Mouse (Mus musculus) embryonic facial prominence, embryonic 12.5 days (tissue): ENCODE results near the gene Gm11549. TPM values are rescaled to one million over a fixed set of nuclear protein-coding genes. Genes with fewer than 3 reads are reported as not detected.

Source experiments
- ATAC-seq: fragments of 200-750 bp; cut with Nextera tagmentation; 2 replicates; pipeline ENCODE4 v1.8.0; 2017; ENCODE audit not compliant: insufficient number of reproducible peaks, insufficient read depth, low FRiP score, low TSS enrichment
- H3K27ac ChIP-seq: fragments of 300-500 bp; sonication (generic); 2 replicates; pipeline ENCODE4 v1.5.1; 2016; ENCODE audit warnings: mild to moderate bottlenecking
- H3K27me3 ChIP-seq: fragments of 300-500 bp; sonication (generic); 2 replicates; pipeline ENCODE4 v1.6.1; 2016; ENCODE audit warnings: mild to moderate bottlenecking, moderate library complexity
- H3K36me3 ChIP-seq: fragments of 300-500 bp; sonication (generic); 2 replicates; pipeline ENCODE4 v1.6.1; 2016; ENCODE audit warnings: mild to moderate bottlenecking
- H3K4me1 ChIP-seq: fragments of 300-500 bp; sonication (generic); 2 replicates; pipeline ENCODE4 v1.6.1; 2016
- H3K4me2 ChIP-seq: fragments of 300-500 bp; sonication (generic); replicated peaks from 2 replicates; pipeline ENCODE4 v1.6.1; 2016; ENCODE audit warnings: mild to moderate bottlenecking, moderate library complexity
- H3K4me3 ChIP-seq: fragments of 300-500 bp; sonication (generic); 2 replicates; pipeline ENCODE4 v1.5.1; 2016; ENCODE audit warnings: mild to moderate bottlenecking
- H3K9ac ChIP-seq: fragments of 300-500 bp; sonication (generic); 2 replicates; pipeline ENCODE4 v1.6.1; 2016; ENCODE audit warnings: mild to moderate bottlenecking, moderate library complexity
- H3K9me3 ChIP-seq: fragments of 300-500 bp; sonication (generic); 2 replicates; pipeline ENCODE4 v1.6.1; 2016; ENCODE audit warnings: mild to moderate bottlenecking, moderate library complexity
- WGBS: fragments of 180-500 bp; shearing (Covaris S2); methylation state at CpG from one replicate; pipeline ENCODE4 v1.1.7; 2016; 5-methylcytosine and 5-hydroxymethylcytosine counted together
- polyA plus RNA-seq: library from polyadenylated mRNA; unstranded; fragments of >200 nt; fragmentation: Nextera tagmentation; extraction: Ambion mirVana; gene quantifications from 2 replicates; pipeline ENCODE4 v1.2.1, GENCODE M21; 2016

The Gm11549 gene
- polyA plus RNA-seq = 0.23 and 0.41 TPM in 2 replicates

- WGBS = under 1% methylated on average over 51 of the region's 51 CpGs
- H3K27me3 ChIP-seq = peaks cover 40% of the 10 kb centered on the region
- ATAC-seq = no peak
Measured at GRCm38 (mm10) chr3:36521073-36522060, at the start of gene Gm11549. Gene Gm11549, minus strand, starts transcription at chr3:36521813.

GRCm38 (mm10) chr3:36569836-36570235 lies 48.2 kb upstream of the Gm11549 start:
- H3K4me3 ChIP-seq = peak overlapping the region; percentile 92
- peak overlapping the region; percentile 80 for H3K4me2 ChIP-seq
- peaks cover 17% of the 10 kb centered on the region for H3K4me1 ChIP-seq
- no peak overlapping the region for H3K27ac ChIP-seq
- ATAC-seq = no peak
- no peaks in the 10 kb centered on the region for H3K27me3 ChIP-seq
- peaks cover 45% of the 10 kb centered on the region for H3K36me3 ChIP-seq
- H3K9ac ChIP-seq = peak overlapping the region; percentile 79; the same call in 1 of the 2 replicates
- H3K9me3 ChIP-seq = no peaks in the 10 kb centered on the region
- WGBS = 88% methylated on average over 5 of the region's 5 CpGs

More at GRCm38 (mm10) chr3:36521073-36522060, at the start of gene Gm11549:
- Histone ChIP-seq H3K9ac (peak within 1 kb of the TSS; percentile 47), H3K4me2 (peak within 1 kb of the TSS; percentile 93), H3K4me1 (peaks cover 6% of the 10 kb centered on the region; the same call in 1 of the 2 replicates), H3K27ac (no peak within 1 kb of the TSS), H3K4me3 (peak within 1 kb of the TSS; percentile 46), H3K9me3 (no peaks in the 10 kb centered on the region), H3K36me3 (no peaks in the 10 kb centered on the region)

DNA sequence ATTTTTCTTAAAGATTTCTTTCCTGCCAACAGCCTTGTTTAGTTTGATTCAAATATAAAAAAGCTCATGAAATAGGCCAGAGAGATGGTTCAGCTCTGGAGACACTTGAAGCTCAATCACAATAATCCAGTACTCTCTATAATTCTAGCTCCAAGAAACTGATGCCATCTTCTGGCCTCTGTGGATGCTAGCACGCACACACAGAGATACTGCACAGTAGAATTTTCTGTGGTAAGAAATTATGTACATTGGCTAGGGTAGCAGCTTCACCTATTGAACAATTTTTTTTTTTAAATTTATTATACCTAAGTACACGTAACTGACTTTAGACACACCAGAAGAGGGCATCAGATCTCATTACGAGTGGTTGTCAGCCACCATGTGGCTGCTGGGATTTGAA lies 42.1 kb upstream of the Gm11549 start:
- H3K4me3 ChIP-seq = no peak overlapping the region
- H3K4me1 ChIP-seq = no peaks in the 10 kb centered on the region
- H3K9me3 ChIP-seq = no peaks in the 10 kb centered on the region
- no peak overlapping the region for H3K9ac ChIP-seq
- no peaks in the 10 kb centered on the region for H3K27me3 ChIP-seq
- peaks cover 80% of the 10 kb centered on the region for H3K36me3 ChIP-seq
- no peak for ATAC-seq
- WGBS = 93% methylated on average over 3 of the region's 3 CpGs
- no peak overlapping the region for H3K4me2 ChIP-seq
- no peak overlapping the region for H3K27ac ChIP-seq

- Histone ChIP-seq H3K4me3 (no peak overlapping the region), H3K9me3 (no peaks in the 10 kb centered on the region), H3K36me3 (peaks cover 81% of the 10 kb centered on the region), H3K9ac (no peak overlapping the region), H3K27me3 (no peaks in the 10 kb centered on the region), H3K4me2 (no peak overlapping the region), H3K27ac (no peak overlapping the region), H3K4me1 (no peaks in the 10 kb centered on the region)
- 74% methylated on average over 4 of the region's 4 CpGs for WGBS
- ATAC-seq = no peak
Measured at GRCm38 (mm10) chr3:36559606-36560005, 38.0 kb upstream of the Gm11549 start.

- Histone ChIP-seq H3K4me3 (no peak overlapping the region), H3K9me3 (no peaks in the 10 kb centered on the region), H3K27me3 (no peaks in the 10 kb centered on the region), H3K27ac (no peak overlapping the region), H3K4me1 (peaks cover 5% of the 10 kb centered on the region; the same call in 1 of the 2 replicates), H3K9ac (no peak overlapping the region), H3K4me2 (no peak overlapping the region), H3K36me3 (peaks cover 70% of the 10 kb centered on the region)
- 80% methylated on average over 1 of the region's 1 CpGs for WGBS
- no peak for ATAC-seq
Measured at GRCm38 (mm10) chr3:36557601-36558000, 36.0 kb upstream of the Gm11549 start.

DNA sequence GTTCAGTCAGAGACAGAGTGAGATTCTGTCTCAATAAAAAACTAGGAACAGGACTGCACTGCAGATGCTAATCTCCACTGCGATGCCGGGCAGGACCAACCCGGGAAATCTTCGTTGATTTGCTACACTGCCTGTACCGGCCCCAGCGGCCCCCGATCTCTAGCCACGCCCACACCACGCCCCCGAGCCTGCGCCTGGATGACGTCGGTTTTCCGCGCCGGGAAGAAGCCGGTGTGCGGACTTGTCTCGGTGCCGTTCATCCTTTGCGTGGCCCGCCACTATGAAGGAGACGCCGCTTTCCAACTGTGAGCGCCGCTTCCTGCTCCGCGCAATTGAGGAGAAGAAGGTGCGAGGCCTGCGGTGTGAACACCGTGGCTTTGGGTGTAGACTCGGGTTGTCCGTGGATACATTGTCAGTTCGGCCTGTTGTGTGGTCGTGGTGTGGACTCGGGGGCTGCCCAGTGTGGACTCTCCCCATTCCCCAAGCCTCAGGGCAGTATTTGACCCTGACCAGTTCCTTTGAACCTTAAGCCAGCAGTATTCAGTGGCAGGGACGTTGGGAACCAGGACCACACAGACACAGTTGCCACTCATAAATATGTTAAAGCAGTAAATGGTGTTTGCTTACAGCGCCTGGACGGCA lies 30.9 kb upstream of the Gm11549 start, which contains the start of gene Exosc9:
TSS of gene Exosc9 (plus strand) at position 201 of the 642 bp plus-strand sequence.
- peaks cover 32% of the 10 kb centered on the region for H3K36me3 ChIP-seq
- WGBS = under 1% methylated on average over 39 of the region's 39 CpGs
- 0 out of 2 replicates have a peak within 1 kb of the TSS, but pooled peaks have one; percentile 31 for H3K27ac ChIP-seq

DNA sequence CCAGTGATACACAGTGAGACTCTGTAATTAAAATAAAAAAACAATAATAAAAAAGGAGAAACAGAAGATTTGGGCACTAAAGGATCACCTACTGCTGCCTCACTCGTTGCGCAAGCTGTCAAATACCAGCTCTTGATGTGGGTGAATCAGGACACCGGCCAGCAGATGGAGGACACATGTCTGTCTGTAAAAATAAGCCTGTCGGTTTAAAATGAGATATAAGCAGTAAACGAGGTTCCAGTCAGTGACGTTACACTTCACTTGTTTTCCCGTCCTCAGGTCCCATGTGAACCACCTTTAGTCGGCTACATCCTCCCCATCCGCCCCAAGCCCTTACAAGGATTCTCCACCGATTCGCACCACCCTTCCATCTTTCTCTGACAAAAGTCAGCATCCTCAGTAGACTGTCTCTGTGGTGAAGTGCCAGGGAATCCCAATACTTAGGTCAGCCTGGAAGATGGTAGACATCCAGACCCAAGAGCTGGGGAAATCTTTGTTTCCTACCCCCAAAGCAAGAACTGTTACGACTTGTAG lies 30.3 kb upstream of the Gm11549 start:
- Histone ChIP-seq H3K4me2 (peak overlapping the region; percentile 82), H3K9me3 (no peaks in the 10 kb centered on the region), H3K4me3 (peak overlapping the region; percentile 74), H3K27ac (0 out of 2 replicates have a peak overlapping the region, but pooled peaks have one; percentile 31), H3K27me3 (no peaks in the 10 kb centered on the region), H3K4me1 (peaks cover 11% of the 10 kb centered on the region; the same call in 1 of the 2 replicates), H3K9ac (peak overlapping the region; percentile 72), H3K36me3 (peaks cover 26% of the 10 kb centered on the region)
- ATAC-seq = no peak; the same call in 1 of the 2 replicates
- WGBS = 22% methylated on average over 12 of the region's 12 CpGs

More for the DNA sequence above, 30.9 kb upstream of the Gm11549 start, which contains the start of gene Exosc9:
- no peaks in the 10 kb centered on the region for H3K9me3 ChIP-seq
- peak; percentile 94 for ATAC-seq
- no peaks in the 10 kb centered on the region for H3K27me3 ChIP-seq
- peaks cover 11% of the 10 kb centered on the region; the same call in 1 of the 2 replicates for H3K4me1 ChIP-seq
- H3K9ac ChIP-seq = peak within 1 kb of the TSS; percentile 72
- peak within 1 kb of the TSS; percentile 74 for H3K4me3 ChIP-seq
- H3K4me2 ChIP-seq = peak within 1 kb of the TSS; percentile 82

GRCm38 (mm10) chr3:36551343-36551742 lies 29.7 kb upstream of the Gm11549 start:
- H3K27me3 ChIP-seq = no peaks in the 10 kb centered on the region
- peaks cover 11% of the 10 kb centered on the region; the same call in 1 of the 2 replicates for H3K4me1 ChIP-seq
- H3K4me2 ChIP-seq = peak overlapping the region; percentile 82
- no peak overlapping the region for H3K4me3 ChIP-seq
- H3K27ac ChIP-seq = no peak overlapping the region
- 36% methylated on average over 9 of the region's 9 CpGs for WGBS
- peaks cover 22% of the 10 kb centered on the region for H3K36me3 ChIP-seq
- no peaks in the 10 kb centered on the region for H3K9me3 ChIP-seq
- peak overlapping the region; percentile 72; the same call in 1 of the 2 replicates for H3K9ac ChIP-seq
- ATAC-seq = peak; percentile 23; the same call in 1 of the 2 replicates

- no peak overlapping the region for H3K9ac ChIP-seq
- no peaks in the 10 kb centered on the region for H3K4me1 ChIP-seq
- H3K9me3 ChIP-seq = no peaks in the 10 kb centered on the region
- no peak for ATAC-seq
- 79% methylated on average over 3 of the region's 3 CpGs for WGBS
- H3K4me2 ChIP-seq = no peak overlapping the region
- no peaks in the 10 kb centered on the region for H3K36me3 ChIP-seq
- H3K27ac ChIP-seq = no peak overlapping the region
- no peaks in the 10 kb centered on the region for H3K27me3 ChIP-seq
- H3K4me3 ChIP-seq = no peak overlapping the region
Measured at GRCm38 (mm10) chr3:36544961-36545360, 23.3 kb upstream of the Gm11549 start.

DNA sequence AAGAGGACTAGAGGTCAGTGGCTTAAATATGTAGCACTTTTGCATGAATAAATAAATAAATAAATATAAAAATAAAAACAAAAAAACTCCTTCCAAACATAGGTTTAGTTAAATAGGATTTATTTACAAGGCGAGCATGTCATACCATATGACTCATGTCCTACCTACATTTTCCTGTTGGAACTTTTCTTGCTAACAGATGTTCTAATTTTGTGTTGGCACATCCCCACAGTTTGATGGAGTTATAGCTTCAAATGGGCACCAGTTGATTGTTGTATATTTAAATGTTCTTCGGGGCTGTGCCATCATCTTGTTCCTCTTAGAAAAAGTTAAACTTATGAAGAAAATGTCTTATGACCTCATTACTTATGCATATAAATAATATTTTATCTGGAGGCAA lies 19.8 kb upstream of the Gm11549 start:
- WGBS = 78% methylated on average over 2 of the region's 2 CpGs
- no peak overlapping the region for H3K9ac ChIP-seq

GRCm38 (mm10) chr3:36540756-36541155 lies 19.1 kb upstream of the Gm11549 start:
- ATAC-seq = no peak
- H3K27me3 ChIP-seq = no peaks in the 10 kb centered on the region
- no peak overlapping the region for H3K4me3 ChIP-seq
- H3K36me3 ChIP-seq = no peaks in the 10 kb centered on the region
- H3K27ac ChIP-seq = no peak overlapping the region
- H3K4me1 ChIP-seq = no peaks in the 10 kb centered on the region
- H3K9me3 ChIP-seq = no peaks in the 10 kb centered on the region
- no peak overlapping the region for H3K4me2 ChIP-seq
- no peak overlapping the region for H3K9ac ChIP-seq
- 63% methylated on average over 2 of the region's 2 CpGs for WGBS

More for the DNA sequence above, 19.8 kb upstream of the Gm11549 start:
- H3K4me1 ChIP-seq = no peaks in the 10 kb centered on the region
- H3K4me3 ChIP-seq = no peak overlapping the region
- no peak for ATAC-seq
- H3K9me3 ChIP-seq = no peaks in the 10 kb centered on the region
- no peaks in the 10 kb centered on the region for H3K27me3 ChIP-seq
- no peaks in the 10 kb centered on the region for H3K36me3 ChIP-seq
- no peak overlapping the region for H3K27ac ChIP-seq
- no peak overlapping the region for H3K4me2 ChIP-seq
